Mouse (Mus musculus): ENCODE measurements around the gene Mcrip1.
A peak's percentile ranks its signal among the peaks of the same experiment; 100 is the strongest.

Gene Mcrip1

DNA sequence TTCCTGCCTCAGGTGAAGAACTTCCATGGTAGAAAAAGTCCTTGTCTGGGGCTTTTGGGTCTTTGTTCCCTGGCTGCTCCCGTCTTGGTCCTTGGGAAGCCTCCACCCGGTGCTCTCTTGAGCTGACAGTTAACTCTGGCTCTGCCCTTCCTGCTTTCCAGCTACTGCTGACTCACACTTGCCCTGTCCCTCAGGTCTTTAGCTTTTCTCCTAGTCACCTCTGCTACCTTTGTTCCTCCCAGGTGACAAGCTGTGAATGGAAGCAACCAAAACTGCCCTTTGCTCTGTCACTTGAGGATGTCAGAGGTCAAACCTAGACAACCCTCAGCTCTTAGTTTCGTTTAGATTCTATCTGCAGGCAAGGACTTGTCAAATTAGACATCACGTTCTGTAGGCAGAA lies 39.6 kb downstream of the Mcrip1 start:
- DNase-seq = peak in 1 of 2 experiments; percentile 15

DNA sequence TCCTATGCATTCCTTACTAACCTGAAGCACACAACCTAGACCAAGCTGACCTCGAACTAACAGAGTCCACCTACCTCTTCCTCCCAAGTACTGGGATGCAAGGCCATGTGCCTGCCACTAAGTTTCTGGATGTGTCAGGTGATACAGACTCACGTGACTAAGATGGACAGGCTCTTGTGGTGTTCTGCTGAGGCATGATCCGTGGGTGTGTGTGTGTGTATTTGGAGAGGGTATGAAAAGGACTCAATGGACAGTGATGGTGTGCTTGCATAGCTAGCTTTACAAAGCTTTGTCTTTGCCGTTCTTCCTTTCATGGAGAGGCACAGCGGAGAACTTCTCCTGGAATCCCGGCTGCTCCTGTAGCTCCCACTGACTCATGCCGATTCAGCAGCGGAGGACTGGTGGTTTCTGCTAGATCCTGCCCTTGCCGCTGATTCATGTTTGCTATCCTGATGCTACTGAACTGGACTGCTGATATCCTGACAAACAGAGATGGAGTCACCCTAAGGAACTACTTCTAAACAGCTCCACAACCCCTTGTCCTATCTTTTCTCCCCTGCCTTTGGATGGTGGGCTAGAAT lies 41.1 kb downstream of the Mcrip1 start:
- no peak for DNase-seq

DNA sequence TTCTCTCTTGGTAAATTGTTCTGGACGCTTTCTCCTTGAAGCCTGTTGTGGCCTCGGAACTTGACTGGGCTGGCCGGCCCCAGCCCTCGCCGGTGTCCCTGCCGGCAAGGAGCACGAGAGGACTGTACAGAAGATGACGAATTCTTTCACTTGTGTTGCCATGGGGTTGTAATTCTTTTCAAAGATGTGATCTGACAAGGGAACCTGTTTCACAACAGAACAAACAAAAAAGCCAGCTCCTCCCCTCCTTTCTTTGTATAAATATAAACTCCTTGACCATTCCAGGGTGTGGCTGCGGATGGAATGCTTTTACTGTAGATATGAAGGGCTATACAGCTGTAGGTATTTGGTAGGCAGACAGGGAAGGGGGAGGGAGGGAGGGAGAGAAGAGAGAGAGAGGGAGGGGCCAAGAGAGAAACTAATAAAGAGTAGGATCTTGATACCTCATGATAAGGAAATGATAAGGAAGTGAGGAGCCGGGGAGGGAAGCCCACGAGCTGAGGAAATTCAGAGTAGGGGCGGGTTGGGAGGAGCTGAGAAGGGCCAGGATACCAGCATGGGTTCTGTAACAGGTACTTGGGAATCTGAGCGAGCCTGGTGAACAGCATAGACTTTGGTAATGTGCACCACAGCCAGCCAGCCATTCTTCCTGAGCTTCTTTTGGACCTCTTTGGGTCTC lies 41.8 kb downstream of the Mcrip1 start:
- DNase-seq = peak; percentile 47 to 77

DNA sequence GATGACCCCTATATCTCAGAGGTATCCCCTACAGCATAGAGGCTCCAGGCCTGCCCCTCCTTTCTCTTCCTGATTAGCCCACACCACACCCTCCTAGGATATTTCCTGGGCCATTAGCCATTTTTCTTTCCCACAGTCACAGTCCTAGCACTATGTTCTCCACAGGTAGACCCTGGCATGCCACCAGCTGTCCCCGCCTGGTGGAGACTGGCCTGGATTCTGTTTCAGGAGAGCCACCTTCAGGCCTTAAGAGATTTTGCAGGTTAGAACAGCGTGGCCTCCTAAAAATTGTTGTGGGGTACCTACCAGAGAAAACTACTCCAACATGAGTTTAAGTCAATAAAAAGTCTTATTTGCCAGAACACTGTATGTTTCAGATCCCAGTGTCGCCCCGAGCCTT lies 42.6 kb downstream of the Mcrip1 start:
- DNase-seq = peak; percentile 52 to 69

DNA sequence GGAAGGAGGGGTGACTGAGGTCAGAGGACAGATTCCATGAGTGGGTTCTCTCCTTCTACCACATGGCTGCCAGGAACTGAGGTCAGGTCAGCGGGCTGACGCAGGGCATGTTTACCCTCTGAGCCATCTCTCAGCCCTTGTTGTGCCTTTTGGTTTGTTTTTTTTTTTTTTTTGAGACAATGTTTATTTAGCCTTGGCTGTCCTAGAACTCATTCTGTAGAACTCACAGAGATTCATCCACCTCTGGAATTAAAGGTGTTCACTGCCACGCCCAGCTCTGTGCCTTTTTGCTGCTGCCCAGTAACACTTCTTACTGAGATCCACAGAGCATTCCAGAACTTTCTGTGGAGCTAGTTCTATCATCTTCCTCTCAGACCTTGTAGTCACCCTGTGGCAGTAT lies 43.9 kb downstream of the Mcrip1 start:
- no peak for DNase-seq

DNA sequence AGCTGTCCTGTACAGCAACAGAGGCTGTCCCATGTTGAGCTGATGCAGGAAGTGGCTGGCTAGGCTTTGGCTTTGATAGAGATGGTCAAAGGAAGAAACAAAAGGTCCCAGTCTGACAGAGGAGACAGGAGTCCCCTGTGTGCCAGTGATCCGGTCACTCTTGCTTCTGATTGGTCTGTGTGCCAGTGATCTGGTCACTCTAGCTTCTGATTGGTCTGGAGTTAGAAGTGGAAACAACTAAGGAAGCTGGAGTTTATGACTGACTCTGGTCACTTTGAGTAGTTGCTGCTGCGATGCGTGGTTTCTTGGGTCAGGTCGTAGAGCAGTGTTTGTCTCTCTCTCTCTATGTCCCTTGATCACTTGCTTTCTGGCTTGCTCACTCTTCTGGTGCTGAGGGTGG lies 47.8 kb downstream of the Mcrip1 start:
- no peak for DNase-seq

DNA sequence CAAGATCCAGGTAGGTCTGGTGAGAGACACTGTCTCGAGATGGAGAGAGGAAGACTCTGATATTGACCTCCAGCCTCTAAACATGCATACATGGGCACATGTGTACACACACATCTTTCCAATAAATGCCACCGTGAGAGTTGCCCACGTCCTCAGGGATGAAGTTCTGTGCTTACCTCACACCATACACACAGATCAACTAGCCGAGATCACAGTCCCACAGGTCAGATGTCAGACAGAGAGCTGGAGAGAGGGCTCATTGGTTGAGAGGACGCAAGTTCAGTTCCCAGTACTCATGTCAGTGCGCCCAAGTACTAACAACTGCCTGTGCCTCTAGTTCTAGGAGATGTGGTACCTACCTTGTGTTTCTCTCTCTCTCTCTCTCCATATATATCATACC lies 48.5 kb downstream of the Mcrip1 start:
- DNase-seq = no peak

DNA sequence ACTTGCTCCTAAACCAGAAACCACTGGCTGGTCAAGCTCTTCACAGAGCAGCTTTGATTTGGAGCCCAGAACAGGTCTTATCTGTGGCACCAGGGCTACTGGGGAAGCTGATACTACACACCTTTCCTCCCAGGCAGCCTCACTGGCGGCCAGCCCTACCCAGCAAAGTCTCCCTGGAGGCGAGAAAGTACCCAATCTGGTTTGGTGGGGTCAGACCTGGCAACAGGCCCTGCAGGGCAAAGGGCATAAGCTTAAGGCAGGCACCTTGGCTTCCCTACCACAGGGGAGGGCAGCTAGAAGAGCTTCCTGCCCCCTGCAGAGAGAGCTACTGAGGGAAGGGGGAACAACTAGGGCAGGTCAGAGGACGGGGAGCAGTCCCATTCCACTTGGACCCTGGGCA lies 49.2 kb downstream of the Mcrip1 start:
- DNase-seq = peak; percentile 69 to 83

DNA sequence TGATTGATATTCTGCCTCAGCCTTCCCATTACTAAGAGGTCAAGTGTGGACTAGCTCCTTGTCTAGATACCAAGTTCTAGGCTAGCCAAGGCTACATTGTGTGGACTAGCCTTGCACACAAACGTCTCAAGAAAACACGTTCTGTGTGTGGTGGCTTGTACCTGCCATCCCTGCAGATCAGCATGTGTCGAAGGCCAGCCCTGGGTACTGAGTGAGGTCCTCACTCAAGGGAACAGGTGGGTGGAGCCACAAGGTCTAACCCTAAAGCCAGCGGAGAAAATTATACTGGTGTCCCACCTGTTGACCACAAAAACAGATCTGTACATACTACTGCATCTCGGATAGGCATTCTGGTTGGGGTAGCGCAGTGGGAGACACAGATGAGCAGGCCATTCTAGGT lies 49.6 kb downstream of the Mcrip1 start:
- no peak for DNase-seq

DNA sequence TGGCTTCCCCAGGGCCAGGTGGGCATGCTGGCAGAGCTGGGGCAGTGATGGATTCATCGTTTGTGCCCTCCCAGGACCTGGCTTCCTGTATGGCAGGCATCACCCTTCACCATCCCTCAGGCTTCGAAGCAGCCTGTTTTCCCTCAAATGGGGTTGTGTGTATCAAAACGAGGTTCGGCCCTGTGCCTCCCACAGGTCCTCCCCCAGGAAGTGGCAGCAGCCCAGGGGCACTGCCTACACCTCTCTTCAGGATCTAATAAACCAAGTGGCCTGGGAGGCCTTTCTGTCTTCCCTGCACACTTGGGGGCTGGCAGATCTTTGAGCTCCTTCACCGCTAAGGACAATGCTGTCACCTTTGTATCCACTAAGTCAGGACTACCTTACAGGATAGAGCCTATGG lies 50.6 kb downstream of the Mcrip1 start:
- DNase-seq = no peak

DNA sequence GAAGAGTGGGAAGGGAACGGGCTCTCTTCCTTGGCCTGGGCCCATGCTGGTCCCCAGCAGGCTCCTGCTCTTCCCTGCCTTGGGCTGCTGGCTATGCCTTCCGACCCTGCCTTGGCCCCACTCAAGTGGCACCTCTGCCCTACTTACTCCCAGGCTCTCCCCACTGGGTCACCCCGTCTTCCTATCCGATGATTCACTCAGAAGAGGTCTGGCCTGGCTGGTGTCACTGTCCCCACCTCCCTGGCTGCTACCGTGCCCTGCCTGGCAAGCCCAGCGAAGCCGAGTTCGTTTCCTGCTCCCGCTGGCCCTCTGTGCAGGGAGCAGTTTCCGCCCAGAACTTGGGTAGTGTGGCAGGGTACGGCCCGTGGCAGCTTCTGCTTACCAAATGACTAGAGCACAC lies 51.3 kb downstream of the Mcrip1 start:
- DNase-seq = no peak

DNA sequence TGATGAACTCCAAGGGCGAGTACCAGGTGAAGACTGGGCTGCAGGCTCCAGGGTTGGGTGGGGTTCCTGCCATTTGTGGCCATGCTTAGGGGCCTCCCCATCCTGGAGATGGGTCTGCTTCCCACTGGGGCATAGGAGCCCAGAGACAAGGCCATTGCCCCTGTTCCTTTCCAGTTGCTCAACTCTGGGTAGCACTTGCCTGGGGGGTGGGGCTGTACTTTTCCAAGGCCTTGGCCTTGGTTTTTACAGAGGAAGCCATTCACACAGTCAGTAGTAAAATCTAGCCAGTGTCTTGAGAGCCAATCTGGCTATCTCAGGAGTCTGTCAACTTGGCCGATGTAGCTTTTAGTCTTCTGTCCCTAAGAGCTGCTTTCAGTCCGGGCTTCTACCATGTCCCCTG lies 52.1 kb downstream of the Mcrip1 start:
- DNase-seq = no peak

DNA sequence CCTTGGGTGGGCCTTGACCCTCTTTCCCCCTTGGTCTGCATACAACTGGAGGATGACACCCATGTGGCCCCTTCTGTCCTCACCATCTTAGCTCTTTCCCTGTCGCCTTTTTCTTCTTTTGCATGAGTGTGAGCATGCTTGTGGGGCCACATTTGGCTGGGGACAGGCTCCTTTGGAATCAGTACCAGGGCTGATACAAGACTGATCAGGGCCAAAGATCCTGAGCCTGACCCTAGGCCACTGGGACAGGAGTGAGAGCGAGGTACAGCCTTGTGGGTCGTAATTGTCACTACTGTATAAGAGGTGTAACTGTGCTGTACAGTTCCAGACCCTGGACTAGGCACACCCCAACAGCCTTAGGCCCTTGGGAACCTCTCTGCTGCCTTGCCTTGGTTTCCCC lies 55.6 kb downstream of the Mcrip1 start:
- no peak for DNase-seq

DNA sequence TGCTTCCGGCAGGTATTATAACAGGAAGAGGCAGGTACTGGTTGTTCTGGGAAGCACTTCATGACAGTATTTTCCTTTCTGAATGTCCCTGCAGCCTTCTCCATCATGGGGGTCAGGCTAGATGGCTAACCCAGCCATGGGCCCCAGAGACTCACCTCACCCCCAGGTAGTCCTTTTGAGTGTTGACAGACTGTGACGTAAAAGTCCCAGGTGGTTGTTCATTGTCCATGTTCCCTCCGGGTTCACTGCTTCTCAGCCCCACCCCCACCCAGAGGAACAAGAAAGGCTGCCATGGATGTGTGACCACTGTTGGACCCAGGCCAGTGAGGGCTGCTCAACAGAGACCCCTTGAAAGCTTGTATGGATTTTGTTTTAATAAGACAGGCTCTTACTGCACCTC lies 56.2 kb downstream of the Mcrip1 start:
- DNase-seq = no peak
